Mouse (Mus musculus): ENCODE results near the gene Sorbs2.

Gene Sorbs2

DNA sequence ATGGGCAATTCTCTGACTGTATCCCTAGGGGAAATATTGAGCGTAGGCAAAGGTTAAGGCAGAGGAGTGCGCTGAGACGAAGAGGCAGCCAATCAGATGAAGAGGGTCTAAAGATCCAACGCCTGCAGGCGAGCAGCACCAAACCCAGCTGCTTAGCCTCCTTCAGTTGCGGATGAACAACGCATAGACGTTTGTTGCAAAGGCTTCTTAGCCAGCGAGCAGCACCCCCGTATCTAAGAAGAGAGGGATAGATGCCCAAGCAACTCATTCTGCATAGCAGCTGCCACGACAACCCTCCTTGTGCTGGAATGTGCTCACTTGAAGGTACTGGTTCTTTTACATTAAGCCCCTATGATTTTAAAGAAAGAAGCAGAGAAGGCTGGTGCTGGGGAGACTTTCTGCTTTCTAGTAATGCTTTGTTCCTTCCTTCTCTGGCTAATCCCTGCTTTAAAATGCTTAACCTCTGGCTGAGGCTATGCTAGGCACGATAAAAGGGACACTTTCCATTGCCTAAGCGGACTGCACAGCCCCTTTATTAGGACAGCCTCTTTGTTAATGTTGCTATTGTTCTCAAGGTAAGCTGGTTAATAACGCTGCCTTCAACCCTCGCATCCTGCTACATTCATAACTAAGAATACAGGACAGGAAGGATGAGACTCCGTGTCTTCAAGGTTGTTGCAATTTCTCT, at the start of gene Sorbs2:
Gene Sorbs2 (plus strand): TSS at position 155 of the 688 bp plus-strand sequence.
- no peak for DNase-seq (ENCODE audit: low read depth, low spot score)

DNA sequence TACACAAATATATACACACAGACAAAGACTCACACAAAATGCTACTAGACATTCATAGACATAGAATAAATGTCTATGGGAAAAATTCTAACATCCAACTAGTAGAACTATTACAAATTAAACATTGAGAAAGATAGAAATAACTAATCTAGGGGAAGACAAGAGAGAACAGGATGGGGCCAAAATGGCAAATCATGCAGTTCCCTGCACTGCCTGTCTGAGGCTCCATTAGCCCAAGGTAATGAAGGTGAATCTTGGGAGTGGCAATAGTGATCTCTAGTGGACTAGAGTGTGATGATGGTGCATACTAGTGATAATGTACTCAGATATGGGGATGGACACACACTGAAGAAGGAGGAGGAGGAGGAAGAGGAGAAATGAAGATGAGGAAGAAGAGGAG, 49.7 kb upstream of the Sorbs2 start:
- no peak for DNase-seq (ENCODE audit: low read depth, low spot score)

DNA sequence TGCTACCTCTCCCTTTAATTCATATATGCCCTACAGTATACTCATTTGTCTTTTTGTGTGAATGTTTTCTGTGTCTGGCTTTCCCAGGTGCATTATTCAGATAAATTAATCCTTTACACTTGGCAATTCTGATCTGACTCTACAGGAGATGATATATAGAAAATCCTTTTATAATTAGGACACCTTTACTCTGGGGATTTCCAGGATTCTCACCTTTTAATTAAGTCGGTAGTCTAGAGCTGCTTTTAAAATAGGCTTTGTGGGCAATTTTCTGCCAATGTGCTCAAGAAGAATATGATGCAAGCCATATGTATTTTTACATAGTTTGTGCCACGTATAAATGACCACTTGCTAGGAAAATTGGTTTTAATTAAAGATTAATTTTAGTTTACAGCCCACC, 38.6 kb upstream of the Sorbs2 start:
- DNase-seq (ENCODE audit: low read depth, low spot score): no peak

DNA sequence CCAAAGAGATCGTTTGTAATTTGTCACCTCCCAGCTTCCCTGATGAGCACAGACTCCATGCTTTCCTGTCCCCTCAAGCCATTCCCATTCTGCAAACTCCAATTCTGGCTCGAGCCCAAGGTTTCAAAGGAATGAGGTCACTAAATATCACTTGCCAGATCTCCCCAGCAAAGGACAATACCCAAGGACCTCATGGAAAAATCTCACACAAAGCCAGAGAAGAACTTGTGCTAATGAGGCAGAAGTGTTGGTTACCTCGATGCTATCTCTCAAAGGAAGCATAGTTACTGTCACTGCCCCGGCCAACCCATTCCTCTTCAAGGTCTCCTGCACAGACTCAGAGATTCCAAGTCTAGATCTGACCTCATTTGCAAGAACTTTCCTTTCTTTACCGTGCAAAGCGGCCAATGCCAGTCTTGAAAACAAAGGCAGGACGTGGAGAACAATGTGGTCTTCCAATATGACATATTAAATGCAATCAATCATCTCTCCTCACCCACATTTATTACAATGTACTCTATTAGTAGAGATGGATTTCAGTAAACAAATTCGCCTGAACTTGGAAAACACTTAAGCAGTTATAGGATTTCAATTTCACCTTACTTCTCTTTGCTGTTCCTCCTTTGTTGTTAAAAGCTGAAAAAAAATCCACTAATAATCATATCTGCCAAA, 37.9 kb upstream of the Sorbs2 start:
- DNase-seq (ENCODE audit: low read depth, low spot score): no peak

DNA sequence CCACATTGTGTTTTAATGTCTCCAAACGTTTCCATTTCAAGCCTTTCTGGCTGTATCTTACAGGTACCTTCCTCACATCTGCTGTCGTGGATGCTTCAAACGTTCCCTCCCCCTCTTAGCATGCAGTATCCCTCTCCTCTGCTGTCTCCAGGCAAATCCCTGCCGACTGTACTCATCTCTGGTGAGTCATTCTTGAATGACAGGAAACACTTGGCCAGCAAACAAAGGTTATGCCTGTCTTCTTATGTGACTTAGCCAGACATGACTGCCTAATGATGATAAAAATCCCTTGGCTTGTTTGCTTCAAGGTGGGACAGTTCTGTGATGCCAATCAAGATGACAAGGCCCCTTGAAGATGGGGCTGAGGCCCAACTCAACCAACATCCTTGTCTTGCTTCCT, 26.7 kb upstream of the Sorbs2 start:
- no peak for DNase-seq (ENCODE audit: low read depth, low spot score)

DNA sequence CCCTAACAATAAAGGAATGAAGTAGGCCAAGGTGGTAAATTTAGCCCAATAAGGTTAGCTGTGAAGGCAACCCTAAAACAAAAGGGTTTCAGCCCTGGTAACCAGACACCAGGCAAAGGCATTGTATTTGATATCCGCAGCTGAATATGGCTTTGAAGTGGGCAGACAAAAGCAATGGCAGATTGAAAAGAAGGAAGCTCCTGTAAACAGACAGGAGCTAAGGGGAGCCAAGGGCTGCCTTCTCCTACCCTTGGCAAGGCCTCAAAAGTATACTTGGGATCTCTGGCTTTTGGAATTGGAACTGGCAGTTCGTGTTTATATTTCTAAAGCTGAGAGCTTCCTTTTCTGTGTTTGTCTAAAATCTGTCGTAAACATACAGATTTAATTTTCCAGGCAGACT, 21.3 kb upstream of the Sorbs2 start:
- DNase-seq (ENCODE audit: low read depth, low spot score): no peak

DNA sequence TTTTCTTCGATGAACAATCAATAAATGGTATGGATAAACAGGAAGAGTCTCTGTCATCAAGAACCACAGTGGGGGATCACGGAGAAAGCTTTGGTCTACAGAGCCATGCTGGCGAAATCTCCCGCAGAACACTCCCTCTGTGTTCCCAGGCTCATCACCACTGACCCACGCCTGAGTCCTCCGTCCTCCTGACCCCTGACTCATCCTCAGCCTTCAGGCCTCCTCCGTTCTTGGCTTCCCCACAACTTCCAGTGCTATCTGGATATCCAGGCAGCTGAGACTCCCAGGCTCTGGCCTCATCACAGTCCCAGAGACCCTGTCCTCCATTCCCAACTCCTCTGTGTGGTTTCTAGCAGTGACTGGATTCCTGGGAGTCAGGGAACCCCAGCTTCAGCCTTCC, 3.6 kb upstream of the Sorbs2 start:
- no peak for DNase-seq (ENCODE audit: low read depth, low spot score)

DNA sequence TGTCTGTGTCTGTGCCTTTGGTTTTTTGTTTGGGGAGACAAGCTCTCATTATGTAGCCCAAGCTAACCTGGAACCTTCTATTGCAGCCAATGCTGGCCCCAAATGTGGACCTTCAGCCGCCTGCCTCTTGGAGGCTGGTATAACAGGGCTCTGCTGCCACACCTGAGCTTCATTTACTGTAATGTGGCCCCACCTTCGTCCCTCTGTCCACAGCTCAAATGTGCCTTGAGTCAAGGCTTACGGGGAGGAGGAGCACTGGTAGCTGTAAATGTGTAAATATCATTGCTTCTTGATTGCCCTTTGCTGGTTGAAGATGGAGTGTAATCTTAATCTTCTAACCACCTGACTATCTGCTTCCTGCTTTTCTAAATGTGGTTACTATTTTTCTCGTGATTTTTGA, 1.2 kb upstream of the Sorbs2 start:
- no peak for DNase-seq (ENCODE audit: low read depth, low spot score)

DNA sequence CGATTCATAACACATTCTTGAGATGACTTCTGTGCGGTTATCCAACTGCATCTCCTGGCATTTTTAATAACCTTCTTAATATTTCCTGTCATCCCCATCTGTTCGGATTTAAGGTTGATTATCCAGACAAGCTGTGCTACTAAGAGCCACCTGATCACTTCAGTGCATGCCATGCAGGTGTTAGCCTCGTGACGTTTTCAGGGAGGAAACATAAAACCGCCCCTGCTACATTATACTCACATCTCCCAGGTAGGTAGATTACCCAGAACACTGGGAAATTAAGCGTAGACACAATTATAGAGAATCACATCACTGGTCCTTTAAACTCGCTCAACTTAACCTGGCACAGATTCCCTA, 333 bp upstream of the Sorbs2 start:
- no peak for DNase-seq (ENCODE audit: low read depth, low spot score)

DNA sequence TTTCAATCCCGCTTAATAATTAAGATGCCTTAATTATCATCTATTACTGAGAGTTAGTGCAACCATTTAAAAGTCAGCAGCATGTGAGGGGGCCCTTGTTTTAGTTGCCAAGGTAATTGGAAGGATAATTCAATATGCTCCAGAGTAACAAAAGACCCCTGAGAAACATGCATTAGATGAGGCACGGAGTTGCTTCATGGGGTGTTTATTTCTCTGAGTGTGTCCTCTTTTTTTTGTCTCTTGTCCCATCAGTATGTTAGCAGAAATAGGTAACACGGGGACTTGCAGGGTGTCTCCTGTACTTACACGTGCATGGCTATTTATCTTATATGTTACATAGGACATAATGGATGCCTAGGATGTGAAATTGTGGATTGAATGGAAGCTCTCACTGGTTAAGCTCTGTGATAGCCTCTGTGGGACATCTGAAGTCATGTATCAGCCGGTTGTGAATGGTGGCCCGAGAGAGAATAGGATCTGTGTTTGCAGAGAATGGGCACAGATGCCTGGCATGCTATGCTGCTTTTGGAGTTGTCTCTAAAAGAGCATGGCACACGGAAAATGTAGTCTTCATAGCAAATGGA, 1.0 kb downstream of the Sorbs2 start:
- DNase-seq (ENCODE audit: low read depth, low spot score): no peak

DNA sequence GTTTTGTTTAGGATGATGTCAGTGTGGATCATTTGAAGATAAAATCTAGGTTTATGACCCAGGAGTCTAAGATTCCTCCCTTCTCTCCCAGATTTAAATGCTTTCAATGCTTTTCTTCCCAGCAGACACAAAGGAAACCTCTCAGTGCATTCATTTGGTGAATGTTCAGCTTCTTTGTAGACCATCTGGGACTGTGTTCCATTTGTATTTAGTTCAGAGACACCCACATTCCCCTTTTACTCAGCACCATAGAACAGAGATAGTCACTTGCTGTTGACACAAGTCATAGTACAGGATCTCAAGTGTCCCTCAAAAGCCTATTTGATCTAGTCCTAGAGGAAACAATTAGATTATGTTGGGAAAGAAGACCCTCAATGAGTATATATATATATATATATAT, 4.8 kb downstream of the Sorbs2 start:
- DNase-seq (ENCODE audit: low read depth, low spot score): no peak

DNA sequence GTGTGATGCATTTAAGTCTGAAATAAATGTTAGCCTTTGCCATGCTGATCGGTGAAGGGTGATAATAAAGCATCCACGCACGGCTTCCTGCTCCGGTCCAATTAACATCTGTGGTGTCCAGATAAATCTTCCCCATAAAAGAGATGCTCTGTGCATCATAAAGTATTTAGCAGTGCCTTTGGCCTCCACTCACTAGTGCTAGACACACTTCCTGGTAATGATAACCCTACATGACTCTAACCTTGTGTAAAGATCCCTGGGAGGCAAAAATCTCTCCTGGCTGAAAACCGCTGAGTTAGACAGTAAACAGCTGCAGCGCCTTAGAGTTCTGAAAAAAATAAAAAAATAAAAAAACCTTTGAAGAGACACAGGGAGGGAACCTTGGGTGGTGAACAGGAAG, 14.0 kb downstream of the Sorbs2 start:
- DNase-seq (ENCODE audit: low read depth, low spot score): no peak

DNA sequence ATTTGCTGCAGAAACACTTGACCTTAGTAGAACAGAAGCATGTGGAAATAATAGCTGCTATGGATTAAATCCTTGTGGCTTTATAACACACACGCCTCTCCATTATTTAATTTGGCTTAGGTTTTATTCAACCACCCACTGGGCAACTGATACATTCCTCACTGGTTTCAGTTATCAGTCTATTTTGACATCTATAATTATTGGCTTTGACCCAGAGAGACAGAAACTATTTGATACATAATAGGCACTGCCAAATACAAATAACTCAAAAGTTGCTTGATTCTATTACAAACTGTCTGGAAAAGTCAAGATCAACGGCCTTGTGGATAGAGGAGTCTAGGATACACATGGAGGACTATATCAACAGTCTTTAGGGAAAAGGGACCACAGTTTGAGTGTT, 20.1 kb downstream of the Sorbs2 start:
- DNase-seq (ENCODE audit: low read depth, low spot score): no peak

DNA sequence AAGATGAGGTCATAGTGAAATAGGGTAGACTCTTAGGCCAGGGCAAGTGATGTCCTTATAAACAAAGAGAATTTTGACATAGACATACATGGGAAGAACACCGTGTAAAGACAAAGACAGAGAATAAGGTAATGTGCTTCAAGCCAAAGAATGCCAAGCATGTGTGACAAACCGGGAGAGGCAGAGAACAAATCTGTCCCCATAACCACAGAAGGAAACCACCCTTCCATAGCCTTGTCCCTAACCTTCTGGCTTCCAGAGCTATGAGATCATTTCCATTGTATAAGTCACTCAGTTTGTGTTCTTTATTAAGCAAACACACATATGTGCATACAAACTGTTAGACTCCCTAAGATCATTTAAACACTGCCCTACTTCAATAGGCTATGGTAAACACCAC, 21.3 kb downstream of the Sorbs2 start:
- no peak for DNase-seq (ENCODE audit: low read depth, low spot score)

DNA sequence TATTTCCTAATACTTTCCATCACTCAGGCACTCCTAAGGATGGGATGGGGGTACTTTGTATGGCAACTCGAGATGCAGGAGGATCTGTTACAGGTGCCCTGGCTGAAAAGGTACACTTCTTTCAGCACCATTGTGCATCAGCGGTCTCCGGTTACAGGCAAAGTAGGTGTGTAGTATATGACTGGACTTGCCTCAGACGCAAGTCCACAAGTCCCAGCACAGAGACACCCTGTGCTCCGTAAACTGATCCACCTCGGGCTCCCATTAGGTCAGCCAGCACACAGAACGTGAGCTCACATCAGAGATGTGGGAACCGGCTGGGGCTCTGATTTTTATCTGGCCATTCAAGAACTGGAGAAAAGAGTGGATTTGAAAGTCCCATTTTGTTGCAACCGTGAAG, 29.0 kb downstream of the Sorbs2 start:
- no peak for DNase-seq (ENCODE audit: low read depth, low spot score)

DNA sequence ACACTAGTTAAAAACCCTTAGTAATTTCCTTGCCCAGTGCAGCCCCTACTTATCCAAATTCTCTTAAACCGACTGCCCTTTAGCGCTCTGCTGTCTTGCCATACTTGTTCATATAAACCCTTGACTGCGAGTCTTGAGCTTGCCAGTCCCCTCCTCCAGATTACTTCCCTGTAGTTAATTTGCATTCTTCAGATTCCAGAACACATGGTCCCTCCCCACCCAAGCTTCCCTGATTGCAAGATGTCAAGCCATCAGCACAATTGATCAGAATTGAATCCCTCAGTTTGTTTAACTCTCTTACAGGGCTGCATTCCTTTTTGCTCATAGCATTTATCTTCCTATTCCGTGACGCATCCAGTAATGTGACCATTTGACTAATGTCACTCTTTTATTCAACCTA, 32.9 kb downstream of the Sorbs2 start:
- DNase-seq (ENCODE audit: low read depth, low spot score): no peak

DNA sequence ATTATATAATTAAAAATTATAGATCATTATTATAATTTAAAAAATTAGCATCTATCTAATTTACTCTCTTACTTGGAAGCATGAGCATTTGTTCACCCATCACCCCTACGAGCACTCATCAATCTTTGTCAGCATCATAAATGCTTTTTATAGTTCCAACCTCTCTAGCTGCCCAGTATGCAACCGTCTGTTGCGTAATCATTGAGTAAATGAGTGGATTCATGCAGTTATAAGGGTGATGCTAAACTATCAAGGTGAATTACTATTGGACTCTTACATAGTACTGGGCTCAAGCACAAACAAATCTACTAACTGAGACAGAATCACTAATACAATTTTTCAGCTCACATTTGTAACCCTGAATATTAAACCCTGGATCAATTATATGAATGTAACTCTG, 44.6 kb downstream of the Sorbs2 start:
- DNase-seq (ENCODE audit: low read depth, low spot score): no peak

DNA sequence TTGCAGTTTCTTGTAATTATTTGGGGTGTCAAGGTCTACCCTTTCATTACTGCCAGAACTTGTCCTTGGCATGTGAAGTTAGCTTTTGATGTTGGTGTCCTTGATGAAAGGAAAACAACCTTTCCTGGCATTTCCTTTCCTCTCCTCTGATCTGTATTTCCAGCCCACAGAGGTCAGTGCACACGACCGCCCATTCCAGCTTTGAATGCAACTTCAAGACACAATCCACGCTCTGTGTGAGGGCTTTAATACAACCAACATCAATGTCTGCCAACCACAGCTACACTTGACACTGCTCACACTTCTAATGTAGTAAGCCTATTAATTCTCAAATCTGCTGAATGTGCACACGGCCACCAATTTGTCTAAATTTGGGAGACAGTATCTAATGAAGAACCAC, 47.0 kb downstream of the Sorbs2 start:
- DNase-seq (ENCODE audit: low read depth, low spot score): no peak

DNA sequence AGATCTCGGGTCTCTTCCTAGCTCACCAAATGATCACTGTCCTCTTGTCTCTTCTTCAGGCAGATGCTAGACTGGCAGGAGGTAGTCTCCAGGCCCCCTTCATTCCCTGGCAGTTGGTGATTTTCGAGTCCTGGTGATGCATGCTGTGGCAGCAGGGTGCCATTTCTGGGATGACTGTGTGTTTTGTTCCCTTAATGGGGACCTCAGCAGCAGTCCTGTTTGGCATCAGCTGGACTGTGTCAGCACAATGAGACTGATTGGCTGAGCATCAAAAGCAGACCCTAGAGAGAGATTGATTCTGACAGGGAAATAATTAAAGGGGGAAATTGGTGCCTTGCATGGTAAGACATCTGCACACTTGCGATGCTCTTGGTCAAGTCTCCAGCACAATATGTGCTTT, 50.3 kb downstream of the Sorbs2 start:
- no peak for DNase-seq (ENCODE audit: low read depth, low spot score)

DNA sequence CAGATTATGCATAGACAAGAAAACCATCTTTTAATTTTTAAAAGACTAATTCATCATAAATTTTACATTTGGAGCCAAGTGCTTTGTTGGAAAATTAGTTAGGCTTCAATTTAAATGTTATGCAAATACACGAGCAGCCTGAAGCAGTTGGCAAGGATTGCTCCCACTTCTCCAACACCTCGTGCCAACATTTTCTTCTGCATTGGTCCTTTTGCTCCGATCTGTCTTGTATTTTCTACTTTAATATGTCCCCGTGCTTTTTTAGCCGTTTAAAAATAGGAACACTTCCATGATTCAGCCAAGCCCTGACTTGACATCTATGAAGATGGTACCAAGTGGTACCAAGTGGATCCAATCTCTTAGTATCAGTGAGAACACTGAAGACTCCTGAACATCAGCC, 50.8 kb downstream of the Sorbs2 start:
- DNase-seq (ENCODE audit: low read depth, low spot score): no peak

DNA sequence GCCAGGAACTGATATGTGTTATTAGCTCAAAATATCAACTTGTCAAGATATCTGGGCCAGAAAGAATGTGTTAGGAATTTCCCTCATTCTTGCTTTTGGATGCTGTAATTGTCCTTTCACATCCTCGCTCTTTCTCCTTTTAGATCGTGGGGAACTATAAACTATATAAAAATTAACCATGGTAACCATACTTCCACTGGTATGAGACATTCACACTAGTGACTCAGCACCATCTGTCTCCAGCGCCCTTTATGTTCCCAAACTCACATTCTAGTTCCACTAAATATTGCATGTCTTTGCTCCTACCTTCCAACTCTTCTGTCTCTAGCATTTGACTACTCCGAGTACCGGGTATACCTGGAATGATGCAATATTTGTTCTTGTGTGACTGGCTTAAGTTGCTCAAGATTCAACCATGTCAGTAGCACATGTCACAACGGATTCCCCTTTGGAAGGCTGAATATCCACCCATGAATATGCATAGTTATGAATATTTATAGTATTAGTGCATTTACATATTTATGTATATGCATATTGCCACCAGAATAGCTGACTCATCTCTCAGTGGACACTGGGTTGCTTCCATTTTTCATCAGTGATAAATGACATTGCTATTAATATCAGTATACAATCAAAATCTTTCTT, 51.7 kb downstream of the Sorbs2 start:
- DNase-seq (ENCODE audit: low read depth, low spot score): no peak

DNA sequence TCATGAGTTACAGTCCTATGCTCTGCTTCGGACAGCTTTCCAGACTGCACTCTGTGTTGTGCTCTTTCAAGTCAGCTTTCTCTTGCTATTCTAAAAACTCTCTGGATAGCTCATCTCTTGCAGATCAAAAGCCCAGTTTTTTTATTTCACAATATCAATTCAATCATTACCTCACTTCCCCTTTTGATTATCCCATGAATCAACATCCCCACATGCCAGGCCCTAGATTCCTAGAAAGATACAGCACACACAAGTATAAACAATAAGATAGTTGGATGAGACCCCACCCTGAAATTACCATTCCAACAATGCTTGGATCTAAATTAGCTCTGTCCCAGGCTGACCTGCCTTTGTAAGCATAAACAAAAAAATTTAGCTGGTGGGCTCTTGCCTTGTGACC, 57.6 kb downstream of the Sorbs2 start:
- no peak for DNase-seq (ENCODE audit: low read depth, low spot score)

DNA sequence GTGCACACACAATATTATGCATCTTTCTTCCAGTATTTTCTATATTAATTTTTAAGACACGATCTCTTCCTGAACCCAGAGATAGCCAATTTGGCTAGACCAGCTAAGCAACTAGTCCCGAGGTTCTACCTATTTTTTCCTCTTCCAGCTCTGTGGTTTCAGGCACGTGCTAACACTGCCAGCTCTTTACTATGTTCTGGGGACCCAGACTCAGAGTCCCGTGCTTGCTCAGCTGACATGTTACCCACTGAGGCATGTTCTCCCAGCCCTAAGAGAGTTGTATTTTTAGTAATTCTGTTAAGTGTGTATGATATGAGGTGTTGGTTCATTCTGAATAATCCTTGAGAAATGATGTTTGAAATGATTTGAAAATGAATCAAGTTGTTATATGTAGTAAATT, 62.5 kb downstream of the Sorbs2 start:
- DNase-seq (ENCODE audit: low read depth, low spot score): no peak

Measured in A20 (cell line).